Mouse (Mus musculus): ENCODE data around the gene Cd8a.

DNA sequence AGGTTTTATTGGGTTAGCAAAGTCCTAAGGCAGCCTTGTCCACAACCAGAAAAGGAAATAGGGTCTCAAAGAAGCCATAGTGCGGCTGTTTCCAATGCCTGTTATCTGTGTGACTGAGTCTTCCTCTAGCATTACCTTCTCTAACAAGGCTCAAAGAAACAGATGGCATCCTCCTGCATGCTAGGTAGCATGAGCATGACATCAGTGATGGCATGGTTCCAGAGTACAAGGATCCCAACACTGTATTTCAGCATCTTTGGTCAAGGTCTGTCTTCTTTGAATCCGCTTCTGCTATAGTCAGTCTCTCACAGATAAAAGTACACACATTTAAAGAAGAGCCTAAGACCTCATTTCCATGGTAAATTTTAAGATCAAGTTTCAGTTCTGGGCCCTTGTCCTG, 17.3 kb downstream of the Cd8a start:
- TF ChIP-seq CTCF (IDR thresholded peaks at IDR 0.05; ENCODE audit: low read depth) (no peak), EP300 (IDR thresholded peaks at IDR 0.05; ENCODE audit: low read depth) (no peak)
